Mouse (Mus musculus) E14TG2a.4 (cell line): ENCODE measurements around the gene Adamts6.

Source experiments
- CTCF ChIP-seq: conservative IDR thresholded peaks from 2 replicates; pipeline ENCODE4 v1.5.1; 2014; ENCODE audit warnings: low read length
- POU5F1 ChIP-seq: IDR thresholded peaks from 2 replicates; pipeline ENCODE4 v1.6.1; 2014; ENCODE audit warnings: low read length, borderline replicate concordance

DNA sequence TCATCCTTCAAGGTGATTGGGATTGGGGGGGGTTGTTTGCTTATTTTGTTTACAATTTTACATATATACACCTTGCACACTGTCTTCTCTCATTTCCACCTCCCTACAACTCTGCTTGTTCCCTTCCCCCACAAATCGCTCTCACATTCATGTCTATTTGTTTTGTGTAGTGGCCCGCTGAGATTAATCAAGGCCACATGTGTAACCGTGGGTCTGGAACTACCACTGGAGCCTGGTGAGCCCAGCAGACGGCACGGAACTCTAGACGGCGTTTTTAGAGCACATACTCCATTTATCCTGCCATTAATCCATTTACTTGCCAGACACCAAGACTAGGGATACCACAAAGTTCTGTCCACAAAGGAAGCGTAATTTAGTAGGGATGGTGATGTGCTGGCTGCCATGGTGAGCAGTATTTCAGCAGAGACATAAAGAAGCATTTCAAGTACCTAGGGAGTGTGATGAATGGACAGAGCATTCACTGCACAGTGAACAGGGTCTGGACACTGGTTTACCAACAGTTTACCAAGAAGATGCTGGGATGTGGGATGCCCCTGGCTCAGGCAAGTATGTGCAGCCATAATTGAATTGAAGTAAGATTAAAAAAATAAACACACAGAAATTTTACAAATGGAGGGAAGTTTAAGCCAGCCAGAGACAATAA is 194.9 kb downstream of the Adamts6 start:
- no peak for TF ChIP-seq CTCF
- TF ChIP-seq POU5F1, result no peak
